12 mouse cellular contexts compared by ENCODE assay signal in genomic region chr2:179615906-179616305, GRCm38 (mm10).
DNase-seq lines count a peak whose midpoint lies in the region; ATAC-seq and TF ChIP-seq lines count a peak whose summit lies in the region.
"Had no signal": no experiment of that assay in that cellular context is flagged by ENCODE, and none has a peak within 500 bp of the region (broad histone marks: within the 10 kb centered on the region; RNA-seq: fewer than 3 reads in every experiment).

No protein-coding gene starts in this region.

- TF ChIP-seq EP300 in stomach, postnatal 0 days (optimal IDR thresholded peaks at IDR 0.05): no peak

- H3K27ac ChIP-seq in kidney, postnatal 0 days: no peak overlapping the region
- H3K27ac ChIP-seq in stomach, postnatal 0 days (replicated peaks): no peak overlapping the region
- H3K27ac ChIP-seq: embryonic facial prominence, embryonic 15.5 days; hindbrain, postnatal 0 days; stomach, embryonic 15.5 days had no signal

- peak; percentile 63 for DNase-seq in adrenal gland, postnatal 10 days
- no peak for DNase-seq in adrenal gland, postnatal 4 days (ENCODE audit: low spot score in 2 of 2)
- DNase-seq in kidney, postnatal 0 days (ENCODE audit: low spot score): peak; percentile 63
- DNase-seq in kidney, adult 8-10 months: no peak
- peak; percentile 6 for DNase-seq in urinary bladder, postnatal 25 days (ENCODE audit: low spot score)
- no peak for DNase-seq in urinary bladder, postnatal 4 days (ENCODE audit: low spot score in 2 of 2)
- DNase-seq in stomach, postnatal 0 days (ENCODE audit: low spot score): peak; percentile 20

- no peaks in the 10 kb centered on the region for H3K36me3 ChIP-seq in kidney, postnatal 0 days (ENCODE audit: insufficient read depth, low read length)
- H3K36me3 ChIP-seq in stomach, postnatal 0 days (ENCODE audit: control insufficient read depth, insufficient read depth, low read length): no peaks in the 10 kb centered on the region
- H3K36me3 ChIP-seq: embryonic facial prominence, embryonic 15.5 days; stomach, embryonic 15.5 days had no signal

- no peaks in the 10 kb centered on the region for H3K27me3 ChIP-seq in kidney, postnatal 0 days (ENCODE audit: insufficient read depth, low read length)
- no peaks in the 10 kb centered on the region for H3K27me3 ChIP-seq in stomach, postnatal 0 days (ENCODE audit: control insufficient read depth, insufficient read depth, low read length)
- H3K27me3 ChIP-seq: embryonic facial prominence, embryonic 15.5 days; stomach, embryonic 15.5 days had no signal

- ATAC-seq in kidney, postnatal 0 days (replicated peaks; ENCODE audit: low FRiP score, low read depth): no peak
- no peak for ATAC-seq in stomach, postnatal 0 days (ENCODE audit: low FRiP score, low TSS enrichment)
- ATAC-seq in cerebellum, adult (ENCODE audit: insufficient number of reproducible peaks, low FRiP score, low TSS enrichment): no peak
- ATAC-seq: hindbrain, postnatal 0 days had no signal

- no peaks in the 10 kb centered on the region for H3K4me1 ChIP-seq in kidney, postnatal 0 days (replicated peaks; ENCODE audit: insufficient read depth, low read length)
- H3K4me1 ChIP-seq in stomach, postnatal 0 days (replicated peaks; ENCODE audit: control insufficient read depth, insufficient read depth): no peaks in the 10 kb centered on the region
- H3K4me1 ChIP-seq: embryonic facial prominence, embryonic 15.5 days; stomach, embryonic 15.5 days had no signal

- no peak overlapping the region for H3K4me2 ChIP-seq in kidney, postnatal 0 days (ENCODE audit: low read length)
- no peak overlapping the region for H3K4me2 ChIP-seq in stomach, postnatal 0 days (replicated peaks; ENCODE audit: low read depth)
- H3K4me2 ChIP-seq: embryonic facial prominence, embryonic 15.5 days; midbrain, embryonic 11.5 days; stomach, embryonic 15.5 days had no signal

- no peak overlapping the region for H3K4me3 ChIP-seq in kidney, postnatal 0 days (replicated peaks; ENCODE audit: low read depth, low read length)
- H3K4me3 ChIP-seq in stomach, postnatal 0 days (ENCODE audit: low read depth, low read length): no peak overlapping the region
- H3K4me3 ChIP-seq: embryonic facial prominence, embryonic 15.5 days; stomach, embryonic 15.5 days had no signal

- no peak for TF ChIP-seq CTCF in kidney, postnatal 0 days (IDR thresholded peaks at IDR 0.05; ENCODE audit: low read depth)
- TF ChIP-seq CTCF in stomach, postnatal 0 days (IDR thresholded peaks at IDR 0.05; ENCODE audit: low read depth): no peak

- WGBS in kidney, postnatal 0 days: 55% methylated on average over 5 of the region's 5 CpGs
- 52% methylated on average over 5 of the region's 5 CpGs for WGBS in stomach, postnatal 0 days

- no peaks in the 10 kb centered on the region for H3K9me3 ChIP-seq in kidney, postnatal 0 days (replicated peaks; ENCODE audit: low read length)
- no peaks in the 10 kb centered on the region for H3K9me3 ChIP-seq in stomach, postnatal 0 days (ENCODE audit: control insufficient read depth, low read length)
- H3K9me3 ChIP-seq: embryonic facial prominence, embryonic 15.5 days; stomach, embryonic 15.5 days had no signal

- no peak overlapping the region for H3K9ac ChIP-seq in kidney, postnatal 0 days (ENCODE audit: low read depth, low read length)
- H3K9ac ChIP-seq in stomach, postnatal 0 days (ENCODE audit: low read length): no peak overlapping the region
- H3K9ac ChIP-seq: embryonic facial prominence, embryonic 15.5 days; stomach, embryonic 15.5 days had no signal

Comparison
In these comparisons a context has a peak if more than half of its experiments do, and no peak if none do; other contexts are left out.
1. DNase-seq: peak in adrenal gland, postnatal 10 days (single experiment), kidney, postnatal 0 days (single experiment), urinary bladder, postnatal 25 days (single experiment) and stomach, postnatal 0 days (single experiment); none in adrenal gland, postnatal 4 days (0 of 2), kidney, adult 8-10 months (0 of 2) and urinary bladder, postnatal 4 days (0 of 2).